Mouse (Mus musculus) olfactory bulb, adult 2 months (tissue): ENCODE data around the gene Aldoart2. TPM values are rescaled to one million over a fixed set of nuclear protein-coding genes. Genes with fewer than 3 reads are reported as not detected.

Source experiments
- H3K27ac ChIP-seq: fragments of 200-500 bp; 2 replicates; pipeline ENCODE4 v1.5.1; 2012; ENCODE audit warnings: low read depth, low read length; ENCODE audit not compliant: insufficient read depth
- H3K4me1 ChIP-seq: fragments of 200-500 bp; 2 replicates; pipeline ENCODE4 v1.6.1; 2012; ENCODE audit warnings: low read length; ENCODE audit not compliant: control insufficient read depth, insufficient read depth
- H3K4me3 ChIP-seq: fragments of 200-500 bp; 2 replicates; pipeline ENCODE4 v1.5.1; 2012; ENCODE audit warnings: mild to moderate bottlenecking, low read depth, low read length, moderate library complexity; ENCODE audit not compliant: insufficient read depth
- CTCF ChIP-seq: fragments of 200-500 bp; IDR thresholded peaks from 2 replicates; pipeline ENCODE4 v1.5.1; 2012; ENCODE audit warnings: low read depth, mild to moderate bottlenecking, low read length, moderate library complexity; ENCODE audit not compliant: insufficient read depth
- POLR2A ChIP-seq: fragments of 200-500 bp; IDR thresholded peaks from 2 replicates; pipeline ENCODE4 v1.6.1; 2012; ENCODE audit warnings: mild to moderate bottlenecking, low read depth, low read length, moderate library complexity; ENCODE audit not compliant: insufficient read depth
- WGBS: fragments of 180-500 bp; shearing (Covaris S2); methylation state at CpG from one replicate; pipeline ENCODE4 v1.1.7; 2018; 5-methylcytosine and 5-hydroxymethylcytosine counted together
- polyA plus RNA-seq: library from polyadenylated mRNA; stranded (reverse); fragments of >200 nt; gene quantifications from 2 replicates; pipeline ENCODE4 v1.2.4, GENCODE M21; 2012; ENCODE audit warnings: low replicate concordance; ENCODE audit not compliant: missing spikeins, insufficient read depth, insufficient read length

The Aldoart2 gene
- polyA plus RNA-seq, 1 experiment: not detected

DNA sequence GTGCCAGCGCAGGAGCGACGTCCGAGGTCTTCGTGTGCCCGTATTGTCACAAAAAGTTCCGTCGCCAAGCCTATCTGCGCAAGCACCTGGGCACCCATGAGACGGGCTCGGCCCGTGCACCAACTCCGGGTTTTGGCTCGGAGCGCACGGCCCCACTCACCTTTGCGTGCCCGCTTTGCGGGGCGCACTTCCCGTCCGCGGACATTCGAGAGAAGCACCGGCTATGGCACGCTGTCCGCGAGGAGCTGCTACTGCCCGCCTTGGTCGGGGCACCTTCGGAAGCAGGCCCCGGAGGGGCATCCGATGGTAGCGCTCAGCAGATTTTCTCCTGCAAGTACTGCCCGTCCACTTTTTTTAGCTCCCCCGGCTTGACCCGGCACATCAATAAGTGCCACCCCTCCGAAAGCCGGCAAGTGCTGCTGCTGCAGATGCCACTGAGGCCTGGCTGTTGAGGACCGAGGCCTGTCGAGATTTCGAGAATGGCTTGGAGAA, 35.5 kb downstream of the Aldoart2 start:
- Histone ChIP-seq H3K4me3 (no peak overlapping the region), H3K27ac (no peak overlapping the region), H3K4me1 (peaks cover 27% of the 10 kb centered on the region)
- TF ChIP-seq POLR2A: no peak
- no peak for TF ChIP-seq CTCF
- WGBS: 48% methylated on average over 42 of the region's 42 CpGs

DNA sequence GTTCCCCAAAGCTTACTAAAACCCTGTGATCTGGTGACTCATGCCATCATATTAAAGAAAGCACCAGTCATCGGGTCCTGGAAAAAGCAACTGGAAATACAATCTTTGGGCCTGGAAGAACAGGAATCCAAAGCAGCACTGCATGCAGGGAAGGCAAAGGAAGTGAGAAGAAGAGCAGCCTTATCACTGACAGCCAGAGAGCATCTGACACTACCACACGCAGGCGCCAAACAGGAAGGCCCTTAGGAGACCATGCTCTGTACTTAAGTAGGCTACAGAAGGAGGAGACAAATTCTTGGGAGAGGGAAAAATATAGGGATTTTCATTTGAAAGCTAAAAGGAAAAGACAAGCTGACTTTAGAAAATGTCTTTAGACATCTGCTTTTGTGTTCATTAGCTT, 39.4 kb downstream of the Aldoart2 start:
- no peak overlapping the region for H3K4me3 ChIP-seq
- no peak overlapping the region for H3K27ac ChIP-seq
- WGBS: 54% methylated on average over 3 of the region's 3 CpGs
- H3K4me1 ChIP-seq: peaks cover 19% of the 10 kb centered on the region
- no peak for TF ChIP-seq CTCF
- no peak for TF ChIP-seq POLR2A

DNA sequence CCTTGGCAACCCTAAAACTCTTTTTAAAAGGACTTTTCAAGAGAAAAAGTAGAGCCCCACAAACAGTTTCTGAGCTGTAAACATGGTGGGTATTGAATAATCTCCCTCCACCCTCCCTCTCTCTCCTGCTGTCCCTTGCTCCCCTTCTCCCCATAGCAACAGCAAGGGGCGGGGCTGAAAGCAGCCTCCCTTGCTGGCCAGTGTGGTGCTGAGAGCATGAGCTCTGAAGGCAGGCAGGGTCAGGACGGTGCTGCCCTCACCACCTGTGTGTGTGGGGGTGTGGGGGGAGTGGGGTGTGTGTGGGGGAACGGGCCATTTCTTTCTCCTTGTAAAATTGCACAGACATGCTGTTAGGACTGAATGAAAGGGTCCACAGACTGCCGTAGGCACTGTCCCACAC, 42.9 kb downstream of the Aldoart2 start:
- H3K27ac ChIP-seq: no peak overlapping the region
- peaks cover 9% of the 10 kb centered on the region for H3K4me1 ChIP-seq
- H3K4me3 ChIP-seq: no peak overlapping the region
- WGBS: 54% methylated on average over 4 of the region's 4 CpGs
- TF ChIP-seq POLR2A (no peak), CTCF (no peak)

DNA sequence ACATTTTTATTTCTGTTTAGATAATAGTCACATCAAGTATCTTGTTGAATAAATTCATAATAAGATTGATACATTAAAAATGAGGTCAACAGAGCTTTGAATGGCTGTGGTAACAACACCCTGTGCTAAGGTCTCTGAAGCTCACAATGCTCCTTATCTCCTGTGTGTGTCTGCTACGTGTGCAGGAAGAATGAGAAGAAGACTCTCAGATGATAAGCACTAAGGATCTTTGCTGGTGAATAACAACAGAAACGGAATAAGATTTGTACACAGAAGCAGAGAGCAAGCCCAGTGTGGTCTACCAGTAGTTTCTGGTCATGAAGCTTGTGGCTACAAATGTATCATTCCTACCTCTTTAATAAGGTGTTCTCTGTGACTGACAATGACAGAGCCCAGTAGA, 45.8 kb downstream of the Aldoart2 start:
- Histone ChIP-seq H3K4me3 (no peak overlapping the region), H3K27ac (no peak overlapping the region), H3K4me1 (no peaks in the 10 kb centered on the region)
- TF ChIP-seq POLR2A (no peak), CTCF (no peak)
- WGBS: 88% methylated on average over 2 of the region's 2 CpGs

Other genes with a start within 250 kb of the Aldoart2 start
- gene Psma6, start 181.0 kb upstream of the Aldoart2 start, polyA plus RNA-seq: not detected in 2 replicates
- not detected in 2 replicates for gene Nfkbia, start 72.6 kb upstream of the Aldoart2 start, polyA plus RNA-seq
- gene Insm2, start 34.2 kb downstream of the Aldoart2 start, polyA plus RNA-seq: not detected in 2 replicates